Mouse (Mus musculus) liver, embryonic 14.5 days (tissue): ENCODE results near the gene Sorcs2. TPM values are rescaled to one million over a fixed set of nuclear protein-coding genes. Genes with fewer than 3 reads are reported as not detected.

Source experiments
- ATAC-seq: fragments of 200-750 bp; cut with Nextera tagmentation; 2 replicates; pipeline ENCODE4 v1.8.0; 2017; ENCODE audit warnings: moderate number of reproducible peaks, mild to moderate bottlenecking, moderate library complexity; ENCODE audit not compliant: insufficient read depth
- DNase-seq, 3 experiments: peaks; one replicate each; pipeline ENCODE4 v3.0.0-alpha.2; 2012 to 2013; ENCODE audit warnings: low read depth in 3 of 3, low spot score in 3 of 3
- H3K27ac ChIP-seq: fragments of 300-500 bp; sonication (generic); 2 replicates; pipeline ENCODE4 v1.5.1; 2014; ENCODE audit warnings: moderate library complexity, mild to moderate bottlenecking, control low read depth, inconsistent platforms
- H3K27me3 ChIP-seq: fragments of 300-500 bp; sonication (generic); 2 replicates; pipeline ENCODE4 v1.6.1; 2014; ENCODE audit warnings: mild to moderate bottlenecking, low read length, moderate library complexity; ENCODE audit not compliant: control insufficient read depth, insufficient read depth
- H3K36me3 ChIP-seq: fragments of 300-500 bp; sonication (generic); replicated peaks from 2 replicates; pipeline ENCODE4 v1.6.1; 2014; ENCODE audit warnings: low read depth; ENCODE audit not compliant: control insufficient read depth, insufficient read depth
- H3K4me1 ChIP-seq, 2 experiments: fragments of 200-500 bp in 1 of 2; fragments of 300-500 bp in 1 of 2; sonication (generic) in 1 of 2; replicated peaks; 2 replicates each; pipeline ENCODE4 v1.6.1; 2012 to 2014; ENCODE audit warnings: antibody characterized with exemption in 1 of 2, inconsistent platforms in 1 of 2, low read length in 1 of 2; ENCODE audit not compliant: control insufficient read depth in 2 of 2, insufficient read depth in 2 of 2
- H3K4me2 ChIP-seq: fragments of 300-500 bp; sonication (generic); 2 replicates; pipeline ENCODE4 v1.6.1; 2014; ENCODE audit warnings: low read depth, mild to moderate bottlenecking, control low read depth, moderate library complexity
- H3K4me3 ChIP-seq, 2 experiments: fragments of 200-500 bp in 1 of 2; fragments of 300-500 bp in 1 of 2; sonication (generic) in 1 of 2; 2 replicates each; pipeline ENCODE4 v1.5.1; 2012 to 2014; ENCODE audit warnings: low read depth in 2 of 2, low read length in 2 of 2, mild to moderate bottlenecking in 2 of 2, control low read depth in 1 of 2, inconsistent platforms in 1 of 2, moderate library complexity in 1 of 2; ENCODE audit not compliant: insufficient read depth in 1 of 2
- H3K9ac ChIP-seq: fragments of 300-500 bp; sonication (generic); replicated peaks from 2 replicates; pipeline ENCODE4 v1.6.1; 2014; ENCODE audit warnings: mild to moderate bottlenecking, control low read depth, moderate library complexity
- H3K9me3 ChIP-seq: fragments of 300-500 bp; sonication (generic); 2 replicates; pipeline ENCODE4 v1.6.1; 2016; ENCODE audit warnings: low read length, mixed read lengths; ENCODE audit not compliant: control insufficient read depth
- CTCF ChIP-seq: IDR thresholded peaks from 2 replicates; pipeline ENCODE4 v1.5.1; 2016; ENCODE audit warnings: antibody characterized with exemption, low read depth, control low read depth
- EP300 ChIP-seq: IDR thresholded peaks from 2 replicates; pipeline ENCODE4 v1.6.1; 2016; ENCODE audit warnings: antibody characterized with exemption, low read depth
- WGBS: fragments of 180-500 bp; shearing (Covaris S2); extraction: QIAGEN DNeasy Blood & Tissue Kit; methylation state at CpG from one replicate; pipeline ENCODE4 v1.1.7; 2014; ENCODE audit not compliant: insufficient replicate concordance; 5-methylcytosine and 5-hydroxymethylcytosine counted together
- polyA plus RNA-seq, 2 experiments: library from polyadenylated mRNA; depleted of rRNA in 1 of 2; stranded (reverse) in 1 of 2; unstranded in 1 of 2; fragments of >200 nt; fragmentation: Nextera tagmentation in 1 of 2; extraction: Ambion mirVana in 1 of 2; gene quantifications; 2 replicates each; pipeline versions ENCODE4 v1.2.1 to v1.2.3; 2012 to 2014

The Sorcs2 gene
- polyA plus RNA-seq, 2 experiments: 0.17 to 0.33 TPM

DNA sequence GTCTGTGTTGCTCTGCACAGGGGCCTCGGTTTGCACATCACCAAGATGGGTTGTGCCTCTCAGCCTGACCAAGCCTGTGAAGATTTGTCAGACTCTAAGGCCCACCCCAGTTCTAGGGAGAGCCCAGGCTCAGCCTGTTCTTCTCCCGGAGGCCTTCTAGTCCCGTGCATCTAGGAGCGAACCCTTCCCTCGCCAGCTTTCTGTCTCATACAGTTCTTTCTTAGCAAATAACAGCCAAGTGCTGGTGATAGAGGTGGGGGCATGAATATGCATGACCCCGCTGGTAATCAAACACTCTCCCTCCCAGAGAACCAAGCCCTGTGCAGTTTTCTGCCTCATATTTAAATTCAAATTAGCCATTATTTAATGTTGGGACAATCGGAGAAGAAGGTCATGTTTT, 282.4 kb downstream of the Sorcs2 start:
- no peak for TF ChIP-seq CTCF
- no peak for TF ChIP-seq EP300
- no peak overlapping the region for H3K4me3 ChIP-seq
- WGBS: 52% methylated on average over 7 of the region's 7 CpGs
- H3K36me3 ChIP-seq: no peaks in the 10 kb centered on the region
- no peaks in the 10 kb centered on the region for H3K9me3 ChIP-seq
- H3K4me1 ChIP-seq: peaks cover 0 to 2% of the 10 kb centered on the region in 2 experiments; a peak in 1 of 4 replicates
- ATAC-seq (no peak), DNase-seq (no peak)
- H3K27me3 ChIP-seq: no peaks in the 10 kb centered on the region
- H3K9ac ChIP-seq: no peak overlapping the region
- H3K4me2 ChIP-seq: no peak overlapping the region
- no peak overlapping the region for H3K27ac ChIP-seq

DNA sequence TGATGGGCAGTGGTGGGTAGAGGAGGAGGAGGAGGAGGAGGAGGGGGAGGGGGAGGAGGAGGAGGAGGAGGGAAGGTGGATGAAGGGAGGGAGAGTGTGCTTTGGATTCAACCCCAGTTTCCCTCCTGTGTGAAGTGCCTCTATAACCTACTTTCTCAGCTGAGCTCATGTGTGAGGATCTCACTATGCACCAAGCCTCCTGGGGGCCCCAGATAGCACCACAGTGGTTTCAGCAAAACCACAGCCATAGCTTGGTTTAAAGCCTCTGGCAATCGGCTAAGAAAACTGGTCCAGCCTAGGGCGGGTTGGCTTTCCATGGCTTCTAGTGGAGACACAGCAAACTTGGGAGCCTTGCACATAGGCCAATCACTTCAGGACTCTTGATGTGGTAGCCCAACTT, 284.2 kb downstream of the Sorcs2 start:
- Histone ChIP-seq H3K4me3 (no peak overlapping the region), H3K27me3 (no peaks in the 10 kb centered on the region), H3K4me1 (no peaks in the 10 kb centered on the region), H3K36me3 (no peaks in the 10 kb centered on the region), H3K9ac (no peak overlapping the region), H3K9me3 (no peaks in the 10 kb centered on the region), H3K27ac (no peak overlapping the region), H3K4me2 (no peak overlapping the region)
- DNase-seq: no peak
- 33% methylated on average over 2 of the region's 2 CpGs for WGBS
- TF ChIP-seq EP300 (no peak), CTCF (no peak)
- no peak for ATAC-seq

DNA sequence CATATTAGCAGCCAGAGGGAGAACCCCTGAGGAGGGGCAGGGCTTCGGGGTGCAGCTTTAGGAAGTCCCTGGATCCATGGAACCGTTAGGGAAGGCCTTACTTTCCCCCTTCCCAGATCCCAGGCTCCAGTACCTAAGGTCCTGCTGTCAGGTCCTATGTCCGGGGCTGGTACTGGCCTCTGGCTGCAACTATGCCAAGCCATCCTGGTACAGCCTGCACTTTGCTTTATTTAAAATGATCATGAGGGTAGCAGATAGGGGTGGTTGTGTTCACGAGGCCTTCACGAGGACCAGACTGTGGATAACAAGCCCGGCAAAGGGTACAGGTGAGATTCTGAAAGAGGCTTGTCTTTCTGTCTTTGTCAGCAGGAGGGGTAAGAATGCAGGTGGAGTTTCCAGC, 285.2 kb downstream of the Sorcs2 start:
- no peak overlapping the region for H3K4me2 ChIP-seq
- no peaks in the 10 kb centered on the region for H3K9me3 ChIP-seq
- H3K27me3 ChIP-seq: no peaks in the 10 kb centered on the region
- ATAC-seq (no peak), DNase-seq (no peak)
- H3K4me3 ChIP-seq: no peak overlapping the region
- WGBS: 55% methylated on average over 6 of the region's 6 CpGs
- no peak for TF ChIP-seq CTCF
- TF ChIP-seq EP300: no peak
- H3K4me1 ChIP-seq: no peaks in the 10 kb centered on the region
- H3K9ac ChIP-seq: no peak overlapping the region
- no peak overlapping the region for H3K27ac ChIP-seq
- H3K36me3 ChIP-seq: no peaks in the 10 kb centered on the region

DNA sequence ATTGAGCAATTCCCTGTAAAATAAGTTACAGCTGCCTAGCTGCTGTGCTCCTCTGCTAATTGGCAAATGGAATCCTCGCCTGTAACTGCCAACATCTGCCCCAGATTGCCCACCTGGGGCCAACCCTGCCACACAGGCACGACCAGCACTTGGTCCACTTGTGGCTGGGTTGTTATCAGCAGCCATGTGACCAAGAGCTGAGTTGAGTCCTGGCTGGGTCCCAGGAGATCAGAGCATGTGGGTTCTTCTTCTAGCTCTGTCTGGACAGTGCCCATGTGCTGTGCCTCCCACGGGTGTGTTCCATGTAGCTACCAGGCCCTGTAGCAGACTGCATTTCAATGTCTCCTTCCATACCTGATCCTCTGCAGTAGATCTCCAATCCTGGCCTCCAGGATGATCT, 286.4 kb downstream of the Sorcs2 start:
- H3K4me1 ChIP-seq: no peaks in the 10 kb centered on the region
- ATAC-seq (no peak), DNase-seq (no peak)
- no peaks in the 10 kb centered on the region for H3K27me3 ChIP-seq
- no peaks in the 10 kb centered on the region for H3K36me3 ChIP-seq
- H3K4me3 ChIP-seq: no peak overlapping the region
- H3K27ac ChIP-seq: no peak overlapping the region
- no peak overlapping the region for H3K4me2 ChIP-seq
- H3K9ac ChIP-seq: no peak overlapping the region
- TF ChIP-seq EP300 (no peak), CTCF (no peak)
- no peaks in the 10 kb centered on the region for H3K9me3 ChIP-seq
- WGBS: 41% methylated on average over 3 of the region's 3 CpGs

DNA sequence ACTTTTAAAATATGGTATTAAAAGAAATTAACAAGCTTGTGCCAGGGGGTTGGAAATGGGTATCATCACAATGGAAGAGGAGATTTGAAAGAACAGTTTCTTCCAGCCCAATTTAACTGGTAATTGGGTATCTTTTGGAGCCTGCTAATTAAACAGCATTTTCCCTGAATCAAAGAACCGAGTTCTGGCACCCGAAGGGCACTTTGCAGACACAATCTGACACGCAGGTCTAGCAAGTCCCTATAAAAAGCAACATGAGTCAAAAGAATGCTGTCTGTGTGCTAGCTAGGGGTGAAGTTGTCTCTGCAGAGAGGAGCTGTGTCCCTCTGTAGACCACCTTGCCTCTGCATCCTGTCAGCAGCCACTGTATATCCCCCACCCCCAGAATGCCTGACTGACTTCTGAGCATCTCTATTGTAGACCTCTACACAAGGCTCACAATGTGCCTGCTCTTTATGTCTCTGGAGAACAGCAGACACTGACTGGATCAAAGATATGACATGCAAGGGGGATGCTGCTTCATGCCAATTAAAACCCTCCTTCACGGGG, 289.5 kb downstream of the Sorcs2 start:
- Histone ChIP-seq H3K27ac (no peak overlapping the region), H3K36me3 (no peaks in the 10 kb centered on the region), H3K4me2 (no peak overlapping the region), H3K4me3 (no peak overlapping the region), H3K9me3 (no peaks in the 10 kb centered on the region), H3K4me1 (no peaks in the 10 kb centered on the region), H3K9ac (no peak overlapping the region), H3K27me3 (no peaks in the 10 kb centered on the region)
- TF ChIP-seq CTCF (no peak), EP300 (no peak)
- DNase-seq (no peak), ATAC-seq (no peak)
- 54% methylated on average over 4 of the region's 4 CpGs for WGBS
